Mouse (Mus musculus) E14TG2a.4 (cell line): ENCODE measurements around the gene Specc1.

Experiments used
- CTCF ChIP-seq: conservative IDR thresholded peaks from 2 replicates; pipeline ENCODE4 v1.5.1; 2014; ENCODE audit warnings: low read length
- NANOG ChIP-seq: IDR thresholded peaks from 2 replicates; pipeline ENCODE4 v1.6.1; 2014; ENCODE audit warnings: borderline replicate concordance, low read length, mixed read lengths
- POU5F1 ChIP-seq: IDR thresholded peaks from 2 replicates; pipeline ENCODE4 v1.6.1; 2014; ENCODE audit warnings: low read length, borderline replicate concordance

GRCm38 (mm10) chr11:62034564-62034963 is 78.0 kb downstream of the Specc1 start:
- TF ChIP-seq CTCF (no peak), NANOG (no peak), POU5F1 (no peak)
